Mouse (Mus musculus): ENCODE data around the gene Cysrt1.

The Cysrt1 gene

GRCm38 (mm10) chr2:25238106-25238505 lies 4.1 kb downstream of the Cysrt1 start:
- in situ Hi-C loops (cut with MboI, MseI) = no loop called here

- in situ Hi-C loops (cut with MboI, MseI) = no loop called here
Observed at GRCm38 (mm10) chr2:25237522-25237921, 4.7 kb downstream of the Cysrt1 start.

DNA sequence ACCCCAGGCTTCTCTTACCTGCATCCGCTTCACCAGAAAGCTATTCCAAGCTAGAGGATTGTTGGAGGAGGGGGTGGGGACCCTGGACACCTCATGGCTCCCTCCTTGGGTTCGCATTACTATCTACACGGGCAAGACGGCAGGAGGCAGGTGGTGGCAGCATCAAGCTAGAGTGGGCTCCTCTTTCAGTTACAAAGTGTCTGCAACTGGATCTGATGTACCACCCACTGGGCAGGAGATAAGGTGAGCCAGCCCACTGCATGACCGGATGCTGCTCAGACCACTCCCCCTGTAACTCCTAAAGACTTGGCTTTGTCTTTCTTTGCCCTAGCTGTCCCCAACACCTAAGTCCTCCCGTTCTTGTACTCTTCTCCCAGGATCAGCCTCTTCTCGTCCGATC lies 5.6 kb downstream of the Cysrt1 start, which contains the start of gene Rnf224:
Gene Rnf224, minus strand, starts transcription at position 174 of the 400 bp plus-strand sequence.
- in situ Hi-C loops (cut with MboI, MseI) = no loop called here

DNA sequence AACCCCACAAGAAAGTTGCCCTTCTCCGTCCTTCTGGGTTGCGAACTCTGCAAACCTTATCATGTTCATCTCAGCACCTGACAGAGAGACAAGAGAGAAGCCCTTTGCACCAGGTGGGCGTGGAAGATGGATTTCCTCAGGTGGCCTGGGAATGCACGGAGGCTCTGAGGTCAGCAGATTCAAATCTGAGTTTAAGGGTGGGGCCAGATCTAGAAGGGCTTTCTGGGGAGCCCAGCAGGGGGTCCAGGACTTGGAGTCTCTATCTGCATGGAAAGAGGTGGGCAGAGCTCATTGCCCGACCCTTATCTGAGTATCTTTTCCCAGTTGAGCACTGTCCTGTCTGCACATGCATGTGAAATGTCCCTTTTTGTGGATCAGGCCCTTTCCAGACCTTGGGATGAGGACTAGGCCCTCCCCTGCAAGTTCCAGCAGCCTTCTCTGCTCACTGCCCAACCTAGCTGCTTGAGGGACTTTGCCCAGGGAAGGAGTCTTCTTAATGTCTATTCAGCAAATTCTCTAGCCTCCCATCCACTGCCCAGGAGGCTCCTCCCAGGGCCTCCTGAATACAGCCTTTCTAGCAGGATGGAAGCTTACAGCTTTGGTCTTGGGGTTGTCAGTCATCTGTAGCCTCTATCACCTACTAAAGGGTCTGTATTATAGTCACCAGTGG lies 7.6 kb downstream of the Cysrt1 start:
- in situ Hi-C loops (cut with MboI, MseI) = no loop called here

GRCm38 (mm10) chr2:25234050-25234449 lies 8.2 kb downstream of the Cysrt1 start, which contains the start of gene Slc34a3:
Gene Slc34a3 (minus strand): TSS chr2:25234364.
- in situ Hi-C loops (cut with MboI, MseI) = no loop called here

DNA sequence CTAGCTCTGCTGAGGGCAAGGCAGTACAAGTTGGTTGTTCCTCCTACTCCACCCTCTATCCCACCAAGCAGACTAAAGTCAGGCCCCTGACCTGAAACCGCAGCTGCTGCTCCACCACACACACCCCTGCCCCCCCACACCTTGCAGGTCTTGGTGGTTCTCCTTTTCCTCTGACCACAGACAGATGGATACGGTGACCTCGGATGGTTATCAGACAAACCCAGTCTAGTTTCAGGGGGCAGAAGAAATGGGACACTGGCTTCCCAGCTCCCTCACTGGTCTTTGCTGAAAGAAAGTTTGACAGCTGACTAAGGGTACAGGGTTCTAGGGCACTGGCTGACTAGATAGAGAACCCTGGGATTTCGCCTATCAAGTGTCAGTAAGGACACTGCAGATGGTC lies 8.8 kb downstream of the Cysrt1 start:
- in situ Hi-C loops (cut with MboI, MseI) = no loop called here

GRCm38 (mm10) chr2:25231038-25231437 lies 11.2 kb downstream of the Cysrt1 start:
- in situ Hi-C loops (cut with MboI, MseI) = no loop called here

DNA sequence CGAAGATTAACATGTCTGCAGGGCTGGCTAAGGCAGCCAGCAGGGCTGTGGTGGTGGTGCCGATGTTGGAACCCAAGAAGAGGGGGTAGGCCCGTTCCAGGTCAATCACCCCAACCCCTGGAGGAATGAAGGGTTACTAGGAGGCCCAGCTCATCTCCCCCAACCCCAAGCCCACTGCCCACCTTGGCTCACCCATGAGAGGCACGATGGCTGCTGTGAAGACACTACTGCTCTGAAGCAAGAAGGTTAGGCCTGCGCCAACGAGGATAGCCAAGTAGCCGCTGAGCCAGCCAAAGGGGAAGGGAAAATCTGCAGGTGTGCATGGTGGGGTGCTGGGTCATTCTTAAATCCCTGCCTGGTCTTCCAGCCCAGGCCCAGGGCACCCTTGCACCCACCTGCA lies 11.7 kb downstream of the Cysrt1 start:
- in situ Hi-C loops (cut with MboI, MseI) = no loop called here

DNA sequence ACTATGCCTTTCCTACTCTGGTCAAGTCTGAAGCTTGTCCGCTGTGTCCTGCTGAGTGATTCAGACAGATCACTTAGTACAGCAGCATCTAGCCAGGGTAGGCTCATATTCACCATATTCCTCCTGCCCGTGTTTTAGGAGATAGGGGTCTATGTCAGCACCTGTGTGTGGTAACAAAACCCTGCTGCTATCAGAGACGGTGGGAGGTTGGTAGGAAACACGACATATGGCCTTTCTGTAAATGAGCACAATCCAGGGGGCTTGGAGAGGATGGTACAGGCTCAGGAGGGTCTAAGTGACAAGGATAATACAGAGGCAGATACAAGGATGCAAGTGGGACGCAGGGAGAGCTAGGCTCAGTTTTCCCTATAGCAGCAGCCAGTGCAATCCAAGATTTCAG lies 12.7 kb downstream of the Cysrt1 start:
- in situ Hi-C loops (cut with MboI, MseI) = no loop called here

DNA sequence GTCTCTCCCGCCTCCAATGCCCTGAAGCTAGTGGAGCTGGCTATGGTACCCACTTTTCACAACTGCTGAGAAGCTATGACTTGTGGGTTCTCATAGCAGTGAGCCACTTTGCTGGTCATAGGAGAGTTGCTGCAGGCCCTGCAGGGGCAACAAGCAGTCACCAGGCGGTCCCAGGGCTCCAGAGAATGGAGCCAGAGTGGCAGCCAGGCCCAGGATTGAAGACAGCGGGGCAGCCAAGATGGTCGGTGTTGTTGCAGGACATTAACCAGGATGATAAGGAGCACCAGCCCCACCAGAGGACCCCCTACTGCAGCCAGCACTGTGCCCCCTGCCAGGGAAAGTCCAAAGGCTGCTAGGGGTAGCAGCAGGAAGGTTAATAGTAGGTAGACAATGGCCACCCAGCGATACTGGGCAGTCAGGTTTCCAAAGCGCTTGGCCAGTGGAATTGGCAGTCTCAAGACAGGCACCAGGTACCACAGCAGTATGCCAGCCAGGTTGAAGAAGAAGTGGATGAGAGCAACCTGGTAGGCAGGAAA lies 13.2 kb downstream of the Cysrt1 start:
- in situ Hi-C loops (cut with MboI, MseI) = no loop called here

DNA sequence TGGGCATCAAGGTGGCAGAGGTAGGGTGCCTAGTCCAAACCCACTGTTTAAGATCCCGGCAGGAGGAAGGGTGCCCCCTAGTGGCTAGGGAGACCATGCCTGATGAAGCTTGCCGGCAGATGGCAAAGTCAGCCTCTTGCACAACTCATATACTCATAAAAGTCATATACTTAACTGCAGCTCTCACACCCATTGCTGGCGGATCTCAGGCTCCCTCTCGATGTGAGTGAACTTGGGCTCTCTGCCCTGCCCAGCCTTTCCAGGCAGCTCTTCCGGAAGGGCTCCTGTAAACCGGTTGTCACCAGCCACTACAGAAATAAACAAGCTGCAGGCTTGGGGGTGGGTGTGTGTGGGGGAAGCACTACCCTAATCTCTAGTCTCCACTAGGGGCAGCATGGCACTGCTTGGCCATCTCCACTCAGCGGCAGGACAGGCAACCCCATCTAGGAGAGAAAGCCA lies 13.8 kb downstream of the Cysrt1 start:
- in situ Hi-C loops (cut with MboI, MseI) = no loop called here

DNA sequence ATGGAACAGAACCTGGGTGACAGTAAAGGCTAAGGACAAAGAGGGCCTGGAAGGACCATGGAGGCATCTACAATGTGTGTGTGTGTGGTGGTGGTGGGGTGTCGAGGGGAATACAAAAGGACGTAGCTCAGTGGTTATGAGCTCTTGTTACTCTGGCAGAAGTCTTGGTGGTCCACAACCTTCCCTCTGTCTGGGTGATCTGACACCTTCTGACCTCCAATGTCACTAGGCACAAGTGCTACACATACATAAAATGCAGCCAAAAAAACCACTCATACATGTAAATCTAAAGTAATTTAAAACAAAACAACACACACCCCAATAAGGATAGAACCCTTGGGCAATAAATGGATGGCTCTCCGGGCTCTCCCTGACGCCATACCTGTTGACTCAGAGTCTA lies 14.8 kb downstream of the Cysrt1 start:
- in situ Hi-C loops (cut with MboI, MseI) = no loop called here

GRCm38 (mm10) chr2:25226864-25227263 lies 15.4 kb downstream of the Cysrt1 start:
- in situ Hi-C loops (cut with MboI, MseI) = no loop called here

GRCm38 (mm10) chr2:25225811-25226379 lies 16.4 kb downstream of the Cysrt1 start:
- in situ Hi-C loops (cut with MboI, MseI) = no loop called here

DNA sequence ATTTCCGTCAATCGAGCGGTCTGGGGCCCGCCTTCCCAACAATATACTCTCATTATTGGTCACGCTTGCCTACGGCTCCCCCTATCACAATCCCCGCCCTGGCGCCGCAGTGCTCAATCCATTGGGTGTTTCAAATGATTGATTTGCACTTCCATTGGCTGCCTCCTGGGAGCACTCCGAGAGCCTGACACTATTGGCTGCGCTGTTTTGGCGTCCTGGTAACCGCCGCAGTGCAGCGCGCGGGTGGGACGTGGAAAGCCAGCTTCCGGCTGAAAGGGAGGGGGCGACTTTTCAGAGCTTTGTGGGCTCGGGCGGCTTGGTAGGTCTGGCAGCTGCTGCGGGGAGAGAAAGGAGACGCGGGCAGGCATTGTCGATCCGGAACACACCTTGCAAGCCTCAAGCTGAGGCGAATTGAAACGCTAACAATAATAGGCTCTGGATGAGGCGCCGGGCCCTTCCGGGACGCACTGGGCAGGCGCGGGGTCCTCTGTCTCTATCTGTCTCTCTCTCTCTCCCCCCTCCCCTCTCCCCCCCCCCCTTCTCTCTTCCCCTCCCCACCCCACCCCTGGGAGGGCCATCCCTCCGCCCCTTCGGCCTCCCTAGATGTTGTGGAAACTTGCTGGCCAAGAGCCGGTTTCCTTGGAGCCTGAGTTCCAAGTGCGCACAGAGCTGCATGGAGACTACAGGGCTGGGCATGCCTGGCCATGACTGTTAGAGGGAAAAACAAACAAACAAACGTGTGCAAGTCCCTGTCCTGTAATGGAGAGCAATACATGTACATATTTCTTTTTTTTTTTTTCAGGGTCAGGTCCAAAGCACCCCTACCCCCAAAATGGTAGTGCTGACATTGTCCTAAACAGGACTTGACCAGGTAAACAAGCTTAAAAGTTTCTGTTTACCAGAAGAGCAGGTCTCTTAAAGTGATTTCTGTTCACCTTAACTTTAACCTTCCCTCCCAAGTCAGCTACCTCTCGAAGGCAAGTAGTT lies 17.2 kb downstream of the Cysrt1 start:
- in situ Hi-C loops (cut with MboI, MseI) = loop anchor here in 1 of 2 experiments (5.0 to 25.0 kb wide), 2 partner anchors 32 to 1687 kb away; partner anchors contain the start of genes Med22, Rpl7a, Surf1 and Surf2

DNA sequence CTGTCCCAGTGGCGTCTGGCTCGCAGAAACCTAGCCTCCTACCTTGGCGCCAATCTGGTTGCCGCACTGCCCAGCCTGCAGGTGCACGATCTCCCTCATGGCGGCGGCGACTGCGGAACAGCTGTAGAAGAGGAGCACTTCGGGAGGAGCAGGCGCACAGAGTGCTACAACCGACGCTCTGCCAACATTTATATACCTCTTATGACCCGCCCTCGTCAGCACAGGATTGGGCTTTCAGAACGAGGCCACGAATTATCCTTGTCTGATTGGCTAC lies 17.8 kb downstream of the Cysrt1 start, which contains the start of gene Tubb4b:
Gene Tubb4b, minus strand, starts transcription at position 211 of the 274 bp plus-strand sequence.
- in situ Hi-C loops (cut with MboI, MseI) = loop anchor here in 1 of 2 experiments (5.0 to 25.0 kb wide), 2 partner anchors 33 to 1688 kb away; partner anchors contain the start of genes Med22, Rpl7a, Surf1 and Surf2

- in situ Hi-C loops (cut with MboI, MseI) = loop anchor here in 1 of 2 experiments (5.0 to 25.0 kb wide), 2 partner anchors 33 to 1688 kb away; partner anchors contain the start of genes Med22, Rpl7a, Surf1 and Surf2
Observed at GRCm38 (mm10) chr2:25223681-25224491, 18.4 kb downstream of the Cysrt1 start.

DNA sequence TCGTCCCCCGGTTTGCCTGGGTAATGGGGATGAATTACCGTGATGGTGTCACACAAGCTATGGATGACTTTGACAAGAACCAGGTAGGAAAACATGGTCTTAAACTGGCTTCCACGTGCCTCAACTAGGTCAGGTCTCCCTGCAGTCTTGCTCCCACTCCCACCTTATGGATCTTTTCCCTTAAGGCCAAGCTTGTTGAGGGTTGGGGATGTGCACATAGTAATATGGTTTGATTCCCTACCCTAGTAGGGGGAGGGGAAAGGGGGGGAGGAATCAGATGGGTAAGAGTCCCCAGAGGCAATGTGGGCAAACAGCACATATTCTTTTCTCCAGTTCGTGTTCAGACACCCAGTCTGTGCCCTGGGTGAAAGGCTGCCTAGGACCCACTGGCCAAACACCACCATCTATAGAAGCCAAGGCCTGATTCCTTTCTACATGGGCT lies 20.9 kb downstream of the Cysrt1 start:
- in situ Hi-C loops (cut with MboI, MseI) = loop anchor here in 1 of 2 experiments (5.0 to 25.0 kb wide), 2 partner anchors 36 to 1691 kb away; partner anchors contain the start of genes Med22, Rpl7a, Surf1 and Surf2

- in situ Hi-C loops (cut with MboI, MseI) = loop anchor here in 1 of 2 experiments (25.0 kb wide), 1 partner anchor 1694 kb away; the partner anchor contains the start of genes Med22, Rpl7a, Surf1 and Surf2
Observed at GRCm38 (mm10) chr2:25218445-25218844, 23.8 kb downstream of the Cysrt1 start, which contains the start of gene Fam166a. Gene Fam166a (plus strand): TSS chr2:25218745.

- in situ Hi-C loops (cut with MboI, MseI) = loop anchor here in 1 of 2 experiments (25.0 kb wide), 1 partner anchor 1695 kb away; the partner anchor contains the start of genes Med22, Rpl7a, Surf1 and Surf2
Observed at GRCm38 (mm10) chr2:25217666-25218065, 24.6 kb downstream of the Cysrt1 start.

Data from T-helper 17 cell (primary cell).